Mouse (Mus musculus): ENCODE data around the gene Hykk. TPM values are rescaled to one million over a fixed set of nuclear protein-coding genes. Genes with fewer than 3 reads are reported as not detected.

The Hykk gene
- total and polyA plus RNA-seq, 3 experiments: 0.55 to 1.1 (median 0.99) TPM

- DNase-seq: peak; percentile 7 to 21
- Histone ChIP-seq H3K4me3 (peak overlapping the region; percentile 31), H3K9ac (ENCODE audit: low read depth, low read length) (no peak overlapping the region), H3K36me3 (ENCODE audit: control insufficient read depth, insufficient read depth, low read length) (no peaks in the 10 kb centered on the region; the same call in 1 of the 2 replicates), H3K27ac (no peak overlapping the region), H3K27me3 (ENCODE audit: control insufficient read depth, insufficient read depth, low read length) (peaks cover 16% of the 10 kb centered on the region), H3K4me1 (ENCODE audit: control insufficient read depth, insufficient read depth, low read length) (peaks cover 3% of the 10 kb centered on the region), H3K79me2 (replicated peaks; ENCODE audit: control insufficient read depth, insufficient read depth, low read length) (no peaks in the 10 kb centered on the region)
- WGBS: 2% methylated on average over 70 of the region's 85 CpGs
- intact Hi-C loops (cut with DNase I): no loop called here
- TF ChIP-seq POLR2A (IDR thresholded peaks at IDR 0.05; ENCODE audit: insufficient read depth, low read depth, low read length) (no peak), CTCF (IDR thresholded peaks at IDR 0.05) (no peak), EP300 (IDR thresholded peaks at IDR 0.05; ENCODE audit: insufficient read depth, low read depth, low read length) (no peak)
These were observed 64.5 kb downstream of the Hykk start for GRCm38 (mm10) chr9:54981291-54982191.

DNA sequence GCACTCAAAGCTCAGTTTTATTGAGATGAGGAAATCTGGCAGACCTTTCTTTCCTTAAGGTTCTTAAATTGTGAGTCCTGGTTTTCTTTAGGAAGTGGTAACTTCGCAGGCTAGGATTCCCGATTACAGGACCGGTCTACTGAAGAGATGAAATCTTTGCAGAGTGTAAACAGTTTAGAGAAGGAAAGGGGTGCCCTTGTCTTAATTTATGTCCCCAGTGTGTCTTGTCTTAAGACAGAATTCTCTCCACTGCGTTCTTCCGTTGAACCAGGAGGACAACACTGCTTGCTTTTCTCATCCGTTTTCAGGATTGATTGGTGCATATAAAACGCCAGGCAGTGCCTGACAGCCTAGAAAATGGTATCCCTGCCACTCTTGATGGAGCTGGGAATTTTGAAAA lies 65.3 kb downstream of the Hykk start:
- H3K36me3 ChIP-seq (ENCODE audit: control insufficient read depth, insufficient read depth, low read length): no peaks in the 10 kb centered on the region; the same call in 1 of the 2 replicates
- peaks cover 3% of the 10 kb centered on the region for H3K4me1 ChIP-seq (ENCODE audit: control insufficient read depth, insufficient read depth, low read length)
- H3K9ac ChIP-seq (ENCODE audit: low read depth, low read length): no peak overlapping the region
- H3K27me3 ChIP-seq (ENCODE audit: control insufficient read depth, insufficient read depth, low read length): peaks cover 16% of the 10 kb centered on the region
- DNase-seq: no peak
- no peak overlapping the region for H3K4me3 ChIP-seq
- H3K79me2 ChIP-seq (replicated peaks; ENCODE audit: control insufficient read depth, insufficient read depth, low read length): no peaks in the 10 kb centered on the region
- TF ChIP-seq POLR2A (IDR thresholded peaks at IDR 0.05; ENCODE audit: insufficient read depth, low read depth, low read length) (no peak), CTCF (IDR thresholded peaks at IDR 0.05) (no peak), EP300 (IDR thresholded peaks at IDR 0.05; ENCODE audit: insufficient read depth, low read depth, low read length) (no peak)
- intact Hi-C loops (cut with DNase I): no loop called here
- 24% methylated on average over 7 of the region's 7 CpGs for WGBS
- no peak overlapping the region for H3K27ac ChIP-seq

GRCm38 (mm10) chr9:54990362-54990761 lies 73.3 kb downstream of the Hykk start:
- intact Hi-C loops (cut with DNase I): no loop called here
- DNase-seq: no peak
- no peaks in the 10 kb centered on the region for H3K36me3 ChIP-seq (ENCODE audit: control insufficient read depth, insufficient read depth, low read length)
- no peak overlapping the region for H3K9ac ChIP-seq (ENCODE audit: low read depth, low read length)
- 65% methylated on average over 3 of the region's 3 CpGs for WGBS
- no peaks in the 10 kb centered on the region for H3K4me1 ChIP-seq (ENCODE audit: control insufficient read depth, insufficient read depth, low read length)
- TF ChIP-seq CTCF (IDR thresholded peaks at IDR 0.05): no peak
- TF ChIP-seq EP300 (IDR thresholded peaks at IDR 0.05; ENCODE audit: insufficient read depth, low read depth, low read length): no peak
- no peak for TF ChIP-seq POLR2A (IDR thresholded peaks at IDR 0.05; ENCODE audit: insufficient read depth, low read depth, low read length)
- H3K27me3 ChIP-seq (ENCODE audit: control insufficient read depth, insufficient read depth, low read length): no peaks in the 10 kb centered on the region
- no peak overlapping the region for H3K27ac ChIP-seq
- H3K79me2 ChIP-seq (replicated peaks; ENCODE audit: control insufficient read depth, insufficient read depth, low read length): no peaks in the 10 kb centered on the region
- H3K4me3 ChIP-seq: no peak overlapping the region

DNA sequence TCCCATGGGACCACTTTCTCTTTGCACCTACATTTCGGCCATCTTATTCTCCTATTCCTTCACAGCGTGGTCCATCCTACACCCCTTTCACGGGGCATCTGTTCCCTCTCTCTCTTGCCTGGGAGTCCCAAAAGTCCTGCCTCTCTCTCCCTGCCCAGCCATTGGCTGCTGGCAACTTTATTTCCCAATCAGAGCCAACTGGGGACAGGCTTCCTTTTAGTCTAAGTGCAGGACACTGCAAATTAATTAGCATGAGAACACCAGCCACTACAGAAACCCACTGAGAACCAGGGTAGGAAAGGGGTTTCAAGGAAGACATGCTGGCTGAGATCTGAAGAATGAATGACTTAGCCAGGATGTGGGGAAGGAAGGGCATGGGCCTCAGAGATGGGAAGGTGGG lies 77.3 kb downstream of the Hykk start:
- intact Hi-C loops (cut with DNase I): no loop called here
- no peaks in the 10 kb centered on the region for H3K4me1 ChIP-seq (ENCODE audit: control insufficient read depth, insufficient read depth, low read length)
- 62% methylated on average over 3 of the region's 3 CpGs for WGBS

DNA sequence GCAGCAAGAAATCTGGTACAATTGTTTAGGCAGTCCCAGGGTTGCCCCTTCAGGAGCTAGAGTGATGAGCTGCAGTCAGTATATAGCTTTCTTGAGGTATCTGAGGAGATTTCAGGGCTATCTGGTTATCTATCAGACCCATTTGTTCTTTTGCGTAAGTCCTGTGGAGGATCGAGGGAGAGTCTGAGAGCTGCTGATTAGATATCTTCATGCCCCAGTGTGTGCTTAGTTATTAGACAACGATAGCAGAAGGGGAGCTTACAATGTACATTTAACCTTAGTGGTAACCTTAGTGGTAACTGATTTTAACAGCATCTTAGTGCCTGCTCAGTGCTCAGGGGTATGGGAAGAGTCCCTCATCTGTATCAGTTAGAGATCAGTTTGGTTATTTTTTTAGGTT lies 78.6 kb downstream of the Hykk start:
- WGBS: 48% methylated on average over 3 of the region's 3 CpGs

More for the DNA sequence above, 77.3 kb downstream of the Hykk start:
- Histone ChIP-seq H3K27ac (no peak overlapping the region), H3K27me3 (ENCODE audit: control insufficient read depth, insufficient read depth, low read length) (no peaks in the 10 kb centered on the region; the same call in 1 of the 2 replicates), H3K79me2 (replicated peaks; ENCODE audit: control insufficient read depth, insufficient read depth, low read length) (no peaks in the 10 kb centered on the region), H3K9ac (ENCODE audit: low read depth, low read length) (no peak overlapping the region), H3K4me3 (no peak overlapping the region), H3K36me3 (ENCODE audit: control insufficient read depth, insufficient read depth, low read length) (no peaks in the 10 kb centered on the region)
- DNase-seq: no peak
- TF ChIP-seq EP300 (IDR thresholded peaks at IDR 0.05; ENCODE audit: insufficient read depth, low read depth, low read length): no peak
- TF ChIP-seq CTCF (IDR thresholded peaks at IDR 0.05): no peak
- no peak for TF ChIP-seq POLR2A (IDR thresholded peaks at IDR 0.05; ENCODE audit: insufficient read depth, low read depth, low read length)

More for the DNA sequence above, 78.6 kb downstream of the Hykk start:
- TF ChIP-seq POLR2A (IDR thresholded peaks at IDR 0.05; ENCODE audit: insufficient read depth, low read depth, low read length): no peak
- no peak for TF ChIP-seq EP300 (IDR thresholded peaks at IDR 0.05; ENCODE audit: insufficient read depth, low read depth, low read length)
- no peak for TF ChIP-seq CTCF (IDR thresholded peaks at IDR 0.05)
- no peak for DNase-seq
- Histone ChIP-seq H3K4me1 (ENCODE audit: control insufficient read depth, insufficient read depth, low read length) (no peaks in the 10 kb centered on the region), H3K79me2 (replicated peaks; ENCODE audit: control insufficient read depth, insufficient read depth, low read length) (no peaks in the 10 kb centered on the region), H3K36me3 (ENCODE audit: control insufficient read depth, insufficient read depth, low read length) (no peaks in the 10 kb centered on the region), H3K9ac (ENCODE audit: low read depth, low read length) (no peak overlapping the region), H3K4me3 (no peak overlapping the region), H3K27ac (no peak overlapping the region), H3K27me3 (ENCODE audit: control insufficient read depth, insufficient read depth, low read length) (no peaks in the 10 kb centered on the region; the same call in 1 of the 2 replicates)
- intact Hi-C loops (cut with DNase I): no loop called here

Other genes with a start within 250 kb of the Hykk start
- gene Dnaja4, start 218.4 kb upstream of the Hykk start, total RNA-seq (2021): 10 to 100 TPM; 81.9 to 85.5 TPM
- gene Dnaja4, start 218.4 kb upstream of the Hykk start, polyA plus RNA-seq (2012; rRNA removed): 39.1 and 69.8 TPM in 2 replicates
- 10 to 100 TPM; 29.0 to 29.6 TPM for gene Wdr61, start 182.8 kb upstream of the Hykk start, total RNA-seq (2021)
- 21.3 and 37.7 TPM in 2 replicates for gene Wdr61, start 182.8 kb upstream of the Hykk start, polyA plus RNA-seq (2012; rRNA removed)
- not detected for gene Crabp1, start 152.5 kb upstream of the Hykk start, total RNA-seq (2021)
- 0.23 TPM in 1 of 2 replicates, not detected in the other for gene Crabp1, start 152.5 kb upstream of the Hykk start, polyA plus RNA-seq (2012; rRNA removed)
- gene Ireb2, start 53.5 kb upstream of the Hykk start, total RNA-seq (2021): 10 to 100 TPM; 23.5 to 26.7 TPM
- 4.7 and 10.9 TPM in 2 replicates for gene Ireb2, start 53.5 kb upstream of the Hykk start, polyA plus RNA-seq (2012; rRNA removed)
- 100 to 1,000 TPM; 110 to 127 TPM for gene Psma4, start 33.5 kb downstream of the Hykk start, total RNA-seq (2021)
- gene Psma4, start 33.5 kb downstream of the Hykk start, polyA plus RNA-seq (2012; rRNA removed): 87.1 and 167 TPM in 2 replicates
- not detected for gene AY074887, start 33.7 kb downstream of the Hykk start, total RNA-seq (2021)
- not detected in 2 replicates for gene AY074887, start 33.7 kb downstream of the Hykk start, polyA plus RNA-seq (2012; rRNA removed)
- gene Chrna5, start 63.6 kb downstream of the Hykk start, total RNA-seq (2021): not detected
- gene Chrna5, start 63.6 kb downstream of the Hykk start, polyA plus RNA-seq (2012; rRNA removed): 0.15 TPM in 1 of 2 replicates, not detected in the other
- gene Chrna3, start 109.3 kb downstream of the Hykk start, total RNA-seq (2021): under 1 TPM in 1 of 2 experiments, not detected in 1; 0.11 TPM
- gene Chrna3, start 109.3 kb downstream of the Hykk start, polyA plus RNA-seq (2012; rRNA removed): 0.37 and 1.2 TPM in 2 replicates
- gene Chrnb4, start 131.5 kb downstream of the Hykk start, total RNA-seq (2021): under 1 TPM; 0.05 to 0.08 TPM
- gene Chrnb4, start 131.5 kb downstream of the Hykk start, polyA plus RNA-seq (2012; rRNA removed): 0.32 and 0.33 TPM in 2 replicates
- gene Ube2q2, start 231.6 kb downstream of the Hykk start, total RNA-seq (2021): 10 to 100 TPM; 25.3 to 29.5 TPM
- gene Ube2q2, start 231.6 kb downstream of the Hykk start, polyA plus RNA-seq (2012; rRNA removed): 7.8 and 12.5 TPM in 2 replicates